Mouse (Mus musculus): Measurements from ENCODE around the gene Ak1.

DNA sequence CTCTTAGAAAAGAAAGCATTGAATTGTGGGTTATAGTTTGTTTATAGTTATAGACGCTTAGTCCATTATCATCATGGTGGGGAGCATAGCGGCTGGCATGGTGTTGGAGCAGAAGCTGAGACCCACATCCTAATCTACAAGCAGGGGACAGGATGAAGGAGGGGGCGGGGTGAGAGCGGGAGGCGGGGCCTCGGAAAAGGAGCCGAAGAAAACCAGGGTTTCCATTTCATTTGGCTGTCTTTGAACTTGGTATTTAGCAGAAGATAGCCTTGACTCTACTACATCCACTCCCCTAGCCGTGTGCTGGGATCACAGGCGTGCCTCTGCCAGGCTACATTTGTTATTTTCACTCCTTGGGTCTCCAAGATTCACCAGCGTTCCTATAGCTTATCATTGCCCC, 16.9 kb upstream of the Ak1 start:
- no peak for TF ChIP-seq POLR2A (IDR thresholded peaks at IDR 0.05; ENCODE audit: borderline replicate concordance, control insufficient read depth, low read depth, low read length)
- TF ChIP-seq CTCF (IDR thresholded peaks at IDR 0.05; ENCODE audit: control insufficient read depth, insufficient read depth, low read length) = no peak
